Mouse (Mus musculus) heart, embryonic 15.5 days (tissue): ENCODE measurements at regions not wholly inside any gene's neighbourhood (a gene's known extent, or its start where the extent isn't known, plus 50 kb on each side); places are given as distances from the start of the nearest gene placed in this dataset.
A peak's percentile ranks its signal among the peaks of the same experiment; 100 is the strongest.

Source experiments
- ATAC-seq: fragments of 200-750 bp; cut with Nextera tagmentation; replicated peaks from 2 replicates; pipeline ENCODE4 v1.8.0; 2017; ENCODE audit warnings: low read depth, moderate TSS enrichment; ENCODE audit not compliant: insufficient number of reproducible peaks, insufficient read depth, low FRiP score
- H3K27ac ChIP-seq: fragments of 300-500 bp; sonication (generic); 2 replicates; pipeline ENCODE4 v1.5.1; 2015; ENCODE audit warnings: mild to moderate bottlenecking, inconsistent platforms
- H3K27me3 ChIP-seq: fragments of 300-500 bp; sonication (generic); 2 replicates; pipeline ENCODE4 v1.6.1; 2015; ENCODE audit warnings: inconsistent platforms
- H3K36me3 ChIP-seq: fragments of 300-500 bp; sonication (generic); 2 replicates; pipeline ENCODE4 v1.6.1; 2015; ENCODE audit warnings: mild to moderate bottlenecking, inconsistent platforms
- H3K4me1 ChIP-seq: fragments of 300-500 bp; sonication (generic); replicated peaks from 2 replicates; pipeline ENCODE4 v1.6.1; 2015; ENCODE audit warnings: inconsistent platforms
- H3K4me2 ChIP-seq: fragments of 300-500 bp; sonication (generic); 2 replicates; pipeline ENCODE4 v1.6.1; 2015; ENCODE audit warnings: inconsistent platforms, mild to moderate bottlenecking, moderate library complexity
- H3K4me3 ChIP-seq: fragments of 300-500 bp; sonication (generic); 2 replicates; pipeline ENCODE4 v1.5.1; 2015; ENCODE audit warnings: mild to moderate bottlenecking, inconsistent platforms
- H3K9ac ChIP-seq: fragments of 300-500 bp; sonication (generic); 2 replicates; pipeline ENCODE4 v1.6.1; 2015; ENCODE audit warnings: mild to moderate bottlenecking, inconsistent platforms
- H3K9me3 ChIP-seq: fragments of 300-500 bp; sonication (generic); replicated peaks from 2 replicates; pipeline ENCODE4 v1.6.1; 2016; ENCODE audit warnings: inconsistent platforms
- WGBS: fragments of 180-500 bp; shearing (Covaris S2); methylation state at CpG from one replicate; pipeline ENCODE4 v1.1.7; 2015; ENCODE audit warnings: mixed read lengths; 5-methylcytosine and 5-hydroxymethylcytosine counted together

DNA sequence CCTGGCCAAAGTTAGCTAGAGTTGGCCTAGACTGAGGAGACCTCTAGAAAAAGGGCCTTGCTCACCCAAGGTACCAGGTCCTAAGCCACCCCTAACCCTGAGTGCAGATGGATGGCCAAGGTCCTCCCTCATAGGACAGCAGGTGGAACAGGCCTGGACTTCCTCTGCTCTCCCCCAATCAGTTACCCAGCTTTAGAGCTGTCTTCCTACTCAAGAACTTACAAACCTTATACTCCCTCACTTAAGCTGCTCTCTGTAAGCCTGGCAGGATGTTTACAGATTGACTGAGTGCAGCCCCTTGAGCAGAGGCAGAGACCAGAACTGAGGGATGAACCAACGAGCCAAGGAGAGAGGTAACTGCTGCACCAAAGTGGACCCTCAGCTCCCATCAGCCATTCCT, 94.5 kb downstream of the Rplp1 start:
- Histone ChIP-seq H3K4me3 (no peak overlapping the region), H3K4me2 (no peak overlapping the region), H3K27ac (no peak overlapping the region), H3K9me3 (no peaks in the 10 kb centered on the region), H3K4me1 (no peaks in the 10 kb centered on the region), H3K9ac (no peak overlapping the region), H3K27me3 (peaks cover 10% of the 10 kb centered on the region; the same call in 1 of the 2 replicates), H3K36me3 (no peaks in the 10 kb centered on the region)
- WGBS = 67% methylated on average over 1 of the region's 1 CpGs
- ATAC-seq = no peak

DNA sequence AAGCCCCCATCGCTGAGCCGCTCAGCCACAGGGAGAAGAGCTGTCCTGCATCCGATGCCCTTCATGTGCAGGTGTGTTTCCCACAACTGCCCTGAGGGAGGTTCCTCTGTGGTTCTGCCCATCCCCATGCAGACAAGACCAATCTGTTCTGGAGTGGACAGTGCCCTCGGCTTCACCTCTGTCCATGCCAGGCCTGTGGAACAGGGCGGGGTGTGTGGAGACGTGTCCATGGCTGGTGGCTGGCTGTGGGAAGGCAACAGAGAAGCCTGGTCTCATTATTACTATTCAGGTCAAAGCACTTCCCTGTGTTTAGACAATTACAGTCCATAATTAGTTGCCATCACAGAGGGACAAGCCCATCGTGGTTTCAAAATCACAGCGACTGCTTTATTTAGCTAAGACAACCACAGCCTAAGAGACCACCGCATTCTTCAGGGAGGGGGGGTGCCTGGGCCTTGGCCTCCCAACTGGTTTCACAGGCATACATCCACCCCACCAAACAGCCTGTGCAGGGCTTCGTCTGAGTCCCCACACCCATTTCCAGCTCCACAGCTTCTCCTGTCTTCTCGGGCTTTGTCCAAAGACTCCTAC, 97.7 kb downstream of the Rplp1 start:
- H3K4me2 ChIP-seq = no peak overlapping the region
- WGBS = 74% methylated on average over 11 of the region's 11 CpGs
- ATAC-seq = no peak

DNA sequence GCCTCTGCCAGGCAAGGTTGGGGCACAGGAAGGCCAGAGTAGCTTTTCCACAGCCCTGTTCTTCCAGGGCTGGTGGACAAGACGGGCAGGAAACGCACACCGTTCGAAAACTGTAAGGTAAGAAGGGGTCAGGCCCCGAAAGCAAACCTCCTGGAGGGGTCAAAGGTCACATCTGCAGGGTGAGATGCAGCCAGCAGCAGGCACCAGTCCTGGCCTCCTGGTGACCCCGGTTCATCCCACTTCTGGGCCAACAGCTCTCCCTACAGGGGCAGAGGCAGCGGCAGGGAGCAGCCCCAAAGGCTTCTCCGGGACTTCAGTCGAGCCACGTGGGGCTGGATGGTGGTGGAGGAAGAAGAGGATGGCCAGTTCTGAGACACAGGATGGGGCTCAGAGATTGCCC, 98.3 kb downstream of the Rplp1 start:
- H3K4me2 ChIP-seq = no peak overlapping the region
- H3K9ac ChIP-seq = no peak overlapping the region
- no peaks in the 10 kb centered on the region for H3K9me3 ChIP-seq
- no peaks in the 10 kb centered on the region for H3K4me1 ChIP-seq
- ATAC-seq = no peak
- H3K27me3 ChIP-seq = peaks cover 14% of the 10 kb centered on the region; the same call in 1 of the 2 replicates
- whole genome bisulfite sequencing = 41% methylated on average over 10 of the region's 10 CpGs
- no peak overlapping the region for H3K4me3 ChIP-seq
- no peak overlapping the region for H3K27ac ChIP-seq
- H3K36me3 ChIP-seq = no peaks in the 10 kb centered on the region

More for the DNA sequence above, 97.7 kb downstream of the Rplp1 start:
- H3K4me3 ChIP-seq = no peak overlapping the region
- H3K36me3 ChIP-seq = no peaks in the 10 kb centered on the region
- no peak overlapping the region for H3K9ac ChIP-seq
- H3K9me3 ChIP-seq = no peaks in the 10 kb centered on the region
- H3K27ac ChIP-seq = no peak overlapping the region
- no peaks in the 10 kb centered on the region for H3K4me1 ChIP-seq
- peaks cover 10% of the 10 kb centered on the region; the same call in 1 of the 2 replicates for H3K27me3 ChIP-seq

DNA sequence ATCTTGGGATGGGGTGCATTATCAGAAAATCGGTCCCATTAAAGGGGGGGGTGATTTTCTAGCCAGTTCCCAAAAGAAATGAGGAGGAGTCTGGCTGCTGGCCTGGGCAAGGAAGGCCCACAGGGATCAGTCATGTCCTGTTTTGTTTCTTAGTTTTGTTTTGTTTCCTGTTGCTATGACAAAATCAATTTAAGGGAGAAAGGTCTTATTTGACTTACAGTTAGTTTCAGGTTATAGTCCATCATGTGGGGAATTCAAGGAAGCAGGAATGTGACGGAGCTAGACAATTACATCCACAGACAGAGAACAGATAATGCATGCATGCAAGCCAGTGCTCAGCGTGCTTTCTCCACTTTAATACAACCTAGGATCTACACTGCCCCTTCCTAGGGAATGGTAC, 101.1 kb downstream of the Rplp1 start:
- Histone ChIP-seq H3K36me3 (no peaks in the 10 kb centered on the region), H3K4me1 (no peaks in the 10 kb centered on the region)
- WGBS = 69% methylated on average over 3 of the region's 3 CpGs

DNA sequence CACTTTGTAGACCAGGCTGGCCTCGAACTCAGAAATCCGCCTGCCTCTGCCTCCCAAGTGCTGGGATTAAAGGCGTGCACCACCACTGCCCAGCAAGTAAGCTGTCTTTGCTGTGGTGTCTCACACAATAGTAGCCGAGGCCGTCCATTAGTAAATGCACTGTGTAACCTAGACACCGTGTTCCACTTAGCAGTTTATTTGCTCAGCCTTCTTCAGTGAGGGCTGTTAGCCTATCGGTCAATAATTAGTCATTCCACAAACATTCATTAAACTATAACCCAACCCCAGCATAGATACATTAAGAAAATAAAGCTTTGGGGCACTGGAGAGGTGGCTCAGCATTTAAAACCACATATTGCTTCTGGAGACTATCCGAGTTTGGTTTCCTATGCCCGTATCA, 102.0 kb downstream of the Rplp1 start:
- no peaks in the 10 kb centered on the region for H3K9me3 ChIP-seq
- H3K9ac ChIP-seq = no peak overlapping the region
- no peak for ATAC-seq
- H3K4me2 ChIP-seq = no peak overlapping the region
- H3K27me3 ChIP-seq = peaks cover 14% of the 10 kb centered on the region; the same call in 1 of the 2 replicates
- no peaks in the 10 kb centered on the region for H3K36me3 ChIP-seq
- no peak overlapping the region for H3K27ac ChIP-seq
- H3K4me3 ChIP-seq = no peak overlapping the region
- 0 out of 2 replicates have a peak, but pooled peaks cover 3% of the 10 kb centered on the region for H3K4me1 ChIP-seq
- WGBS = 87% methylated on average over 9 of the region's 9 CpGs

More for the DNA sequence above, 101.1 kb downstream of the Rplp1 start:
- peaks cover 14% of the 10 kb centered on the region; the same call in 1 of the 2 replicates for H3K27me3 ChIP-seq
- H3K9ac ChIP-seq = no peak overlapping the region
- H3K4me3 ChIP-seq = no peak overlapping the region
- no peak overlapping the region for H3K27ac ChIP-seq
- ATAC-seq = no peak
- no peak overlapping the region for H3K4me2 ChIP-seq
- H3K9me3 ChIP-seq = no peaks in the 10 kb centered on the region

DNA sequence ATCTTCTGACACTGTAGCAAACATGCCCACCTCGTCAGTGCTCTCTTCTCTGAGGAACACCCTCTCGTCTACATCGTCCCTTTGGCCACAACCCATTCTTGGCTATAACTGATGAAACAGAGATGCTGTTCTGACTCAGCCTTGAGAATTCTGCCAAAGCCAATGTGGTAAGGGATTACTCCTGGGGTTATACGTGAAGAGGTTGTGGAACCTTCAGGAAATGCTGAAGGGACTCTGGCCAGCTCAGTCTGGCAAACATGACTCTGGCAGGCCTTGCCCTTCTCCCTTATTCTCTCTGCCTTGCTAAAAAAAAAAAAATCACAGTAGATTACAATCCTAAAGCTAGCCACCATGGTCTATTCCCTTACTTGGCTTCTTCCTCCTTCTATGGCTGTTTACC, 103.9 kb downstream of the Rplp1 start:
- Histone ChIP-seq H3K4me2 (no peak overlapping the region), H3K4me1 (0 out of 2 replicates have a peak, but pooled peaks cover 3% of the 10 kb centered on the region), H3K9me3 (no peaks in the 10 kb centered on the region), H3K36me3 (no peaks in the 10 kb centered on the region), H3K27ac (no peak overlapping the region), H3K4me3 (no peak overlapping the region), H3K9ac (no peak overlapping the region), H3K27me3 (0 out of 2 replicates have a peak, but pooled peaks cover 8% of the 10 kb centered on the region)
- WGBS = 62% methylated on average over 4 of the region's 4 CpGs
- ATAC-seq = no peak

DNA sequence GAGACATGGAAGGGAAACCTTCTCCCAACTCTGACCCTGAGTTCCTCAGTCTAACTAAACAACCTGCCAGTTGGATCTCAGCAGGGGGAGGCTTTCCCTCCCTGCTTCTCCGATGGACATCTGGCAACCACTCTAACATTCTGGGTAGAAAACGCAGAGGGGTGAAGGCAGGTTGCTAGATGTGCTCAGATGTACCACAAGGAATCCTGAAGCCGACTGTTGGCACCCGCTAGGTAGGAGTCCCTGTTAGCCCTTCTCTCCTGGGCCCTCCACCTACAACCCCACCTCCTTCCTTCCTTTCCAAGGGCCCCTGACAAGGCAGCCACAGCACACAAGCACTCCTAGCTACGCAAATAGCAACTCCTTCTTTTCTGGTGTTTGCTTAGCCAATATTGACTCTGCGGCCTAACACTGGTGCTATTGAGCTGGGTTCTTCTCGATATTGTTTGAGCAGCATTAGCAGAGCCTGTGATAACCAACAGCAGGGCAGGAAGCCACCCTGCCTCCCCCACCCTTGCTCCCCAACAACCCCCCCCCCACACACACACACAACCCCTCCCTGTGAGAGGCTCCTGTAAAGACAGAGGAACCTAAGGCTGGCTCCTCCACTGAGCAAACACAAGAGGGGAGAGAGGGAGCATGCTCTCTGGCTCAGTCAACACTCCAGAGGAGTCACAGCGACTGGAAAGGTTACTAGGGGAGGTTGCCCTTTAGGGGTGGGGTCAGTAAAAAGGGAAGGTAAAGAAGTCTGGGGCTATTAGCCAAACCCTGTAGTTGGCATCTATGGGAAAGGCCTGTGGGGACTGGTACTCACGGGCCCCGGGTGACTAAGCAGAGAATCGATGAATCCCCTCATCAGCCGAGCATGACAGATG, 105.8 kb downstream of the Rplp1 start:
- 0 out of 2 replicates have a peak, but pooled peaks cover 9% of the 10 kb centered on the region for H3K27me3 ChIP-seq
- ATAC-seq = 0 out of 2 replicates have a peak, but pooled peaks have one; percentile 22
- H3K4me2 ChIP-seq = no peak overlapping the region
- no peak overlapping the region for H3K27ac ChIP-seq
- H3K36me3 ChIP-seq = no peaks in the 10 kb centered on the region
- H3K9ac ChIP-seq = no peak overlapping the region
- 0 out of 2 replicates have a peak, but pooled peaks cover 3% of the 10 kb centered on the region for H3K4me1 ChIP-seq
- H3K4me3 ChIP-seq = no peak overlapping the region
- 73% methylated on average over 12 of the region's 12 CpGs for WGBS
- no peaks in the 10 kb centered on the region for H3K9me3 ChIP-seq

DNA sequence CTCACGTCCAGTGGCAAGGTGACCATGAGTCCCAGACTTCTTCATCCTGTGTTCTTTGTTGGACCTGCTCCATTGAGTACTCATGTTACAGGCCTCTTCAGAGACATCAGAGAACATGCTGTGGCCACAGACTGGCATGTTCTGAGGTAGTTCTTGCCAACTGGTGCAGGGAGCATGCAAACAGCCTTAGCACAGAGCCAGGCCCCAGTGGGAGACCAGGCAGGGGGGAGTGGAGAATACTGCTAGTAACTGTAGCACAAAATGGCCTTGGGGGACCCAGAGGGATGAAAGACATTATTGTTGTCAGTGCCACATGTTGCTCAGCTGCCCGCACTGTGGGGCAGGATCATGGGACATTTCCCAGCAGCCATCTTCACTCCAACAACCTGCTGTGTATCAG, 108.4 kb downstream of the Rplp1 start:
- 81% methylated on average over 2 of the region's 2 CpGs for WGBS
- Histone ChIP-seq H3K9me3 (no peaks in the 10 kb centered on the region), H3K36me3 (no peaks in the 10 kb centered on the region), H3K4me3 (no peak overlapping the region), H3K4me1 (0 out of 2 replicates have a peak, but pooled peaks cover 3% of the 10 kb centered on the region), H3K9ac (no peak overlapping the region), H3K27me3 (0 out of 2 replicates have a peak, but pooled peaks cover 8% of the 10 kb centered on the region), H3K27ac (no peak overlapping the region), H3K4me2 (no peak overlapping the region)
- ATAC-seq = no peak

DNA sequence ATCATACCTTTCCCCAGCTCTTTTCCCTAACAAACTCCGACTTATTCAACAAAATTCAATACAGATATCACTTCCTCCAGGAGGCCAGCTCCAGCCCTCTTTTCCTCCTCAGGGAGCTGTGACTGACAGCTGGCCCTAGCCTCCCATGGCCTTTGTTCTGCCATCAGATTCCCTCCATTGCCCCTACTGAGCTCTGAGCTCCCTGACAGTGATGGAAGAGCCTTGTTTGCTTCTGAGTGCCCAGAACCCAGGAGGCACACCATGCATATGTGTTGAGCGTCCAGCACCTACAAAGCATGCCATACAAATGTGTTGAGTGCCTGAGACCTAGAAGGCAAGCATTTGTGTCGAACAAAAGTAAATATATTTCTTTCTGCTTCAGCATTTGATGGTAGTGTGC, 110.8 kb downstream of the Rplp1 start:
- Histone ChIP-seq H3K4me3 (no peak overlapping the region), H3K9ac (no peak overlapping the region), H3K27me3 (0 out of 2 replicates have a peak, but pooled peaks cover 8% of the 10 kb centered on the region), H3K36me3 (no peaks in the 10 kb centered on the region), H3K4me2 (no peak overlapping the region), H3K27ac (no peak overlapping the region), H3K4me1 (0 out of 2 replicates have a peak, but pooled peaks cover 3% of the 10 kb centered on the region), H3K9me3 (no peaks in the 10 kb centered on the region)
- WGBS = 51% methylated on average over 3 of the region's 3 CpGs
- no peak for ATAC-seq

DNA sequence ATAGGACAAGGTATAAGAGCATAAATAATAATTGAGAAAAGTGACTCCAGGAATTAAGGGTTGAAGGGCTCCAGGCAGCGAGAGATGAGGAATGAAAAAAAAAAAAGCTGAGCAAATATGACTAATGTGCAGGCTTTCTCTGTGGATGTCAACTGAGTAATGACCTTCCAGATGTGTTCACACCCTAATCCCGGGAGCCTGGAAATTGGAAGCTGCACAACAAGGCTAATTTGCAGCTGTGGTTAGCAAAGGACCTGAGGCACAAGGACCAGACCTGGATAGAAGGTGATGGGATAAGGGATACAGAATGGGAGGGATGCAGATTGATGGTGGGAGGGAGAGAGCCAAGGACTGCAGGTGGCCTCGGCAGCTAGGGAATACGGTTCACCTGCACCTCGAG, 111.6 kb downstream of the Rplp1 start:
- 66% methylated on average over 5 of the region's 5 CpGs for WGBS
- Histone ChIP-seq H3K27me3 (0 out of 2 replicates have a peak, but pooled peaks cover 9% of the 10 kb centered on the region), H3K36me3 (no peaks in the 10 kb centered on the region), H3K4me1 (no peaks in the 10 kb centered on the region), H3K27ac (no peak overlapping the region), H3K9ac (no peak overlapping the region), H3K4me2 (no peak overlapping the region), H3K4me3 (no peak overlapping the region), H3K9me3 (no peaks in the 10 kb centered on the region)
- ATAC-seq = no peak

DNA sequence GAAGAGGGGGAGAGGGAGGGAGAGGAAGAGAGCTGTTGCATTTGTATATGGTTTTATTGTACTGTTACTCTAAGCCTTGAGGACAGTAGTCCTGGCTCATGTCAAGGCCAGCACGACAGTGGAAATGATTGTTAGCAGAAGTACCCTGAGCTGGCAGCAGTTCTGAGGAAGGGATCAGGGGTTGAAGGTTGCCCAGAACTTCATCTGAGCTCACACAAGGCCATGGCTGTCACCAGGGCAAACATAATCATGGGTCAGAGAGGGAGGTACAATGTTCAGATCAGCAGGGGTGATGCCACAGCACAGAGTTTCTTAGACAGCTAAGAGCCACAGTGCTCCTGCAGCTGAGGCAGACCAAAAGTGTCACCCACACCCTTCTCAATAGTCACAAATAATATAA, 114.8 kb downstream of the Rplp1 start:
- Histone ChIP-seq H3K27ac (no peak overlapping the region), H3K27me3 (0 out of 2 replicates have a peak, but pooled peaks cover 9% of the 10 kb centered on the region), H3K9ac (no peak overlapping the region), H3K36me3 (no peaks in the 10 kb centered on the region), H3K4me1 (no peaks in the 10 kb centered on the region), H3K4me3 (no peak overlapping the region), H3K4me2 (no peak overlapping the region), H3K9me3 (no peaks in the 10 kb centered on the region)
- 54% methylated on average over 1 of the region's 1 CpGs for WGBS
- ATAC-seq = no peak
